Mouse (Mus musculus) C2C12 (cell line): ENCODE data around the gene P2ry12. TPM values are rescaled to one million over a fixed set of nuclear protein-coding genes. Genes with fewer than 3 reads are reported as not detected.
A peak's percentile ranks its signal among the peaks of the same experiment; 100 is the strongest.

Source experiments
- H3K27me3 ChIP-seq: one replicate; pipeline ENCODE4 v1.6.1; 2011; ENCODE audit not compliant: control insufficient read depth, insufficient read depth, insufficient read length
- H3K36me3 ChIP-seq: one replicate; pipeline ENCODE4 v1.6.1; 2011; ENCODE audit not compliant: control insufficient read depth, insufficient read depth
- H3K4me3 ChIP-seq: one replicate; pipeline ENCODE4 v1.5.1; 2011; ENCODE audit warnings: mild to moderate bottlenecking, control low read depth; ENCODE audit not compliant: poor library complexity, insufficient read depth, severe bottlenecking
- H3K79me2 ChIP-seq: one replicate; pipeline ENCODE4 v1.6.1; 2011; ENCODE audit not compliant: control insufficient read depth, insufficient read depth
- H3K79me3 ChIP-seq: one replicate; pipeline ENCODE4 v1.6.1; 2011; ENCODE audit warnings: low read depth, control low read depth
- H3ac ChIP-seq: one replicate; pipeline ENCODE3; 2011; ENCODE audit warnings: low read depth; ENCODE audit not compliant: control insufficient read depth, insufficient read length
- CEBPB ChIP-seq: IDR thresholded peaks from one replicate; pipeline ENCODE4 v1.6.1; 2011; ENCODE audit warnings: low read depth, mild to moderate bottlenecking, control low read depth, moderate library complexity
- CTCF ChIP-seq: IDR thresholded peaks from one replicate; pipeline ENCODE4 v1.5.1; 2011; ENCODE audit not compliant: control insufficient read depth, insufficient read depth, insufficient read length
- FOSL1 ChIP-seq: IDR thresholded peaks from one replicate; pipeline ENCODE4 v1.8.0; 2011; ENCODE audit warnings: mild to moderate bottlenecking, low read length; ENCODE audit not compliant: poor library complexity, insufficient read depth, severe bottlenecking
- MAX ChIP-seq: IDR thresholded peaks from one replicate; pipeline ENCODE4 v1.6.1; 2011; ENCODE audit warnings: mild to moderate bottlenecking, control low read depth
- MYOD1 ChIP-seq: IDR thresholded peaks from one replicate; pipeline ENCODE4 v1.6.1; 2011; ENCODE audit warnings: low read depth; ENCODE audit not compliant: control insufficient read depth, insufficient read length
- MYOG ChIP-seq: IDR thresholded peaks from one replicate; pipeline ENCODE4 v1.6.1; 2011; ENCODE audit not compliant: control insufficient read depth, insufficient read length; ENCODE audit errors: extremely low read depth
- USF1 ChIP-seq: IDR thresholded peaks from one replicate; pipeline ENCODE4 v1.6.1; 2011; ENCODE audit warnings: low read depth, mild to moderate bottlenecking, control low read depth, moderate library complexity
- polyA plus RNA-seq: library from polyadenylated mRNA; unstranded; fragments of >200 nt; fragmentation: generic; extraction: Trizol; gene quantifications from one replicate; pipeline ENCODE4 v1.2.1, GENCODE M21; 2012; ENCODE audit warnings: missing spikeins

Gene P2ry12
- polyA plus RNA-seq, 1 experiment = not detected

GRCm38 (mm10) chr3:59293437-59294199 is 30.9 kb upstream of the P2ry12 start:
- Histone ChIP-seq H3K4me3 (no peak overlapping the region), H3K36me3 (no peaks in the 10 kb centered on the region), H3K79me2 (no peaks in the 10 kb centered on the region), H3K79me3 (no peaks in the 10 kb centered on the region), H3K27me3 (no peaks in the 10 kb centered on the region), H3ac (no peak overlapping the region)
- TF ChIP-seq FOSL1 (no peak), USF1 (no peak), MAX (no peak), MYOD1 (no peak), CEBPB (no peak), MYOG (no peak), CTCF (no peak)

- H3K27me3 ChIP-seq = no peaks in the 10 kb centered on the region
- H3K36me3 ChIP-seq = no peaks in the 10 kb centered on the region
- no peaks in the 10 kb centered on the region for H3K79me3 ChIP-seq
- peak; percentile 58 for TF ChIP-seq MAX
- no peak for TF ChIP-seq USF1
- TF ChIP-seq MYOD1 = no peak
- no peak for TF ChIP-seq CTCF
- no peak for TF ChIP-seq FOSL1
- TF ChIP-seq MYOG = no peak
- TF ChIP-seq CEBPB = peak; percentile 38
- no peaks in the 10 kb centered on the region for H3K79me2 ChIP-seq
- no peak overlapping the region for H3ac ChIP-seq
- no peak overlapping the region for H3K4me3 ChIP-seq
Observed at GRCm38 (mm10) chr3:59290551-59290950, 27.9 kb upstream of the P2ry12 start.

GRCm38 (mm10) chr3:59278620-59279019 is 15.9 kb upstream of the P2ry12 start:
- no peak for TF ChIP-seq CTCF
- no peak for TF ChIP-seq MYOD1
- no peak for TF ChIP-seq USF1
- TF ChIP-seq MYOG = no peak
- no peak for TF ChIP-seq FOSL1
- no peak for TF ChIP-seq CEBPB
- no peak for TF ChIP-seq MAX
- Histone ChIP-seq H3K27me3 (no peaks in the 10 kb centered on the region), H3K79me2 (no peaks in the 10 kb centered on the region), H3K79me3 (no peaks in the 10 kb centered on the region), H3ac (no peak overlapping the region), H3K36me3 (no peaks in the 10 kb centered on the region), H3K4me3 (no peak overlapping the region)

- no peak for TF ChIP-seq FOSL1
- no peak for TF ChIP-seq CTCF
- TF ChIP-seq MYOG = no peak
- no peak for TF ChIP-seq USF1
- TF ChIP-seq CEBPB = no peak
- no peak for TF ChIP-seq MYOD1
- no peak for TF ChIP-seq MAX
- H3K27me3 ChIP-seq = no peaks in the 10 kb centered on the region
- no peaks in the 10 kb centered on the region for H3K79me2 ChIP-seq
- H3K36me3 ChIP-seq = no peaks in the 10 kb centered on the region
- no peak overlapping the region for H3K4me3 ChIP-seq
- H3ac ChIP-seq = no peak overlapping the region
- H3K79me3 ChIP-seq = no peaks in the 10 kb centered on the region
Observed at GRCm38 (mm10) chr3:59278254-59278533, 15.5 kb upstream of the P2ry12 start.

GRCm38 (mm10) chr3:59277502-59278253 is 15.0 kb upstream of the P2ry12 start:
- H3K4me3 ChIP-seq = no peak overlapping the region
- no peaks in the 10 kb centered on the region for H3K79me2 ChIP-seq
- TF ChIP-seq MYOD1 (no peak), MYOG (no peak), CTCF (no peak), MAX (no peak), CEBPB (no peak), FOSL1 (no peak), USF1 (no peak)
- H3K27me3 ChIP-seq = no peaks in the 10 kb centered on the region
- H3K79me3 ChIP-seq = no peaks in the 10 kb centered on the region
- H3ac ChIP-seq = no peak overlapping the region
- no peaks in the 10 kb centered on the region for H3K36me3 ChIP-seq
